Mouse (Mus musculus): ENCODE data around the gene Gabpb2.

DNA sequence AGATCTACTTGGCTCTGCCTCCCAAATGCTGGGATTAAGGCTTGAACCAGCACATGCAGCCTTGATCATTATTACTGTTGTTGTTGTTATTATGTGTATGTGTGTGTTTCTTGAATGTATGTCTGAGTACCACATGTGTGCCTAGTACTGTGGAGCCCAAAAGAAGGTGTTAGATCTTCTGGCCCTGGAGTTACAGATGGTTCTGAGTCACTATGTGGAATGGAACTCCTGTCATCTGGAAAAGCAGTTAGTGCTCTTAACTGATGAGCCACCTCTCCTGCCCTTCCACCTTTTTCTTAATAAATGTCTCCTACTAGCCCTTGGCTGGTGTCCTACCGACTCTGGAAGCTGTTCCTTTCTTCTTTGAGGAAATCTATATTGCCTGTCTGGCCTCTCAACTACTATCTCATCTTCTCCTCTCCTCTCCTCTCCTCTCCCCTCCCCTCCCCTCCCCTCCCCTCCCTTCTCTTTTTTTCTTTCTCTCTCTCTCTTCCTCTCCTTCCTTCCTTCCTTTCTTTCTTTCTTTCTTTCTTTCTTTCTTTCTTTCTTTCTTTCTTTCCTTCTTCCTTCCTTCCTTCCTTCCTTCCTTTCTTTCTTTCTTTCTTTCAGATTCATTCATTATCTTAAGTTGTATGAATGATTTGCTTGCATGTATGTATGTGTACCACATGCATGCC is 30.1 kb upstream of the Gabpb2 start:
- TF ChIP-seq CTCF (IDR thresholded peaks at IDR 0.05; ENCODE audit: borderline replicate concordance, insufficient read depth, low read length) (no peak), POLR2A (IDR thresholded peaks at IDR 0.05; ENCODE audit: low read depth, low read length) (no peak)

All from embryonic fibroblast, embryonic 13.5 days (primary cell).